Mouse (Mus musculus): ENCODE measurements at regions not wholly inside any gene's neighbourhood (a gene's known extent, or its start where the extent isn't known, plus 50 kb on each side); places are given as distances from the start of the nearest gene placed in this dataset.

- 51% methylated on average over 4 of the region's 4 CpGs for WGBS
- Histone ChIP-seq H3K9me3 (replicated peaks) (no peaks in the 10 kb centered on the region), H3K4me2 (peak overlapping the region; percentile 2; the same call in 1 of the 2 replicates), H3K27ac (replicated peaks) (peak overlapping the region; percentile 58; the same call in 1 of the 2 replicates), H3K4me1 (peaks cover 28% of the 10 kb centered on the region), H3K4me3 (replicated peaks) (no peak overlapping the region), H3K9ac (replicated peaks) (no peak overlapping the region), H3K36me3 (no peaks in the 10 kb centered on the region), H3K27me3 (replicated peaks) (no peaks in the 10 kb centered on the region)
- ATAC-seq (ENCODE audit: low FRiP score), result no peak
Observed at GRCm38 (mm10) chr1:98192671-98193070, 97.2 kb upstream of the Pam start.

GRCm38 (mm10) chr1:98192044-98192484 lies 96.6 kb upstream of the Pam start:
- WGBS, result 34% methylated on average over 8 of the region's 8 CpGs
- H3K9ac ChIP-seq (replicated peaks), result no peak overlapping the region
- peak overlapping the region; percentile 58 for H3K27ac ChIP-seq (replicated peaks)
- H3K36me3 ChIP-seq, result no peaks in the 10 kb centered on the region
- H3K4me2 ChIP-seq, result peak overlapping the region; percentile 2
- H3K4me1 ChIP-seq, result peaks cover 28% of the 10 kb centered on the region
- no peak for ATAC-seq (ENCODE audit: low FRiP score)
- no peaks in the 10 kb centered on the region for H3K27me3 ChIP-seq (replicated peaks)
- H3K4me3 ChIP-seq (replicated peaks), result no peak overlapping the region
- no peaks in the 10 kb centered on the region for H3K9me3 ChIP-seq (replicated peaks)

GRCm38 (mm10) chr1:98191331-98191730 lies 95.9 kb upstream of the Pam start:
- Histone ChIP-seq H3K27me3 (replicated peaks) (no peaks in the 10 kb centered on the region), H3K36me3 (no peaks in the 10 kb centered on the region), H3K9ac (replicated peaks) (no peak overlapping the region), H3K4me3 (replicated peaks) (no peak overlapping the region), H3K27ac (replicated peaks) (peak overlapping the region; percentile 69), H3K9me3 (replicated peaks) (no peaks in the 10 kb centered on the region), H3K4me1 (peaks cover 28% of the 10 kb centered on the region), H3K4me2 (0 out of 2 replicates have a peak overlapping the region, but pooled peaks have one; percentile 9)
- ATAC-seq (ENCODE audit: low FRiP score), result no peak
- 16% methylated on average over 2 of the region's 2 CpGs for WGBS

- H3K4me2 ChIP-seq, result 0 out of 2 replicates have a peak overlapping the region, but pooled peaks have one; percentile 9
- H3K27ac ChIP-seq (replicated peaks), result peak overlapping the region; percentile 69
- 29% methylated on average over 6 of the region's 6 CpGs for WGBS
- peak; percentile 56; the same call in 1 of the 2 replicates for ATAC-seq (ENCODE audit: low FRiP score)
- H3K9ac ChIP-seq (replicated peaks), result no peak overlapping the region
- H3K27me3 ChIP-seq (replicated peaks), result no peaks in the 10 kb centered on the region
- peaks cover 28% of the 10 kb centered on the region for H3K4me1 ChIP-seq
- no peaks in the 10 kb centered on the region for H3K9me3 ChIP-seq (replicated peaks)
- H3K4me3 ChIP-seq (replicated peaks), result no peak overlapping the region
- no peaks in the 10 kb centered on the region for H3K36me3 ChIP-seq
Observed at GRCm38 (mm10) chr1:98190741-98191140, 95.3 kb upstream of the Pam start.

GRCm38 (mm10) chr1:98189991-98190471 lies 94.6 kb upstream of the Pam start:
- WGBS, result 7% methylated on average over 6 of the region's 6 CpGs
- no peaks in the 10 kb centered on the region for H3K27me3 ChIP-seq (replicated peaks)
- H3K4me2 ChIP-seq, result no peak overlapping the region

GRCm38 (mm10) chr1:98180372-98180771 lies 84.9 kb upstream of the Pam start:
- H3K9me3 ChIP-seq (replicated peaks), result no peaks in the 10 kb centered on the region
- H3K4me1 ChIP-seq, result no peaks in the 10 kb centered on the region
- 11% methylated on average over 6 of the region's 6 CpGs for WGBS
- no peak for ATAC-seq (ENCODE audit: low FRiP score)
- H3K4me2 ChIP-seq, result no peak overlapping the region
- 0 out of 2 replicates have a peak overlapping the region, but pooled peaks have one; percentile 26 for H3K9ac ChIP-seq (replicated peaks)
- no peak overlapping the region for H3K27ac ChIP-seq (replicated peaks)
- no peaks in the 10 kb centered on the region for H3K36me3 ChIP-seq
- no peaks in the 10 kb centered on the region for H3K27me3 ChIP-seq (replicated peaks)
- no peak overlapping the region for H3K4me3 ChIP-seq (replicated peaks)

More at GRCm38 (mm10) chr1:98189991-98190471, 94.6 kb upstream of the Pam start:
- Histone ChIP-seq H3K4me1 (peaks cover 28% of the 10 kb centered on the region), H3K27ac (replicated peaks) (peak overlapping the region; percentile 58), H3K36me3 (no peaks in the 10 kb centered on the region), H3K9ac (replicated peaks) (no peak overlapping the region), H3K9me3 (replicated peaks) (no peaks in the 10 kb centered on the region), H3K4me3 (replicated peaks) (no peak overlapping the region)
- peak; percentile 90 for ATAC-seq (ENCODE audit: low FRiP score)

- Histone ChIP-seq H3K27me3 (replicated peaks) (no peaks in the 10 kb centered on the region), H3K4me3 (replicated peaks) (no peak overlapping the region), H3K27ac (replicated peaks) (no peak overlapping the region), H3K4me1 (peaks cover 8% of the 10 kb centered on the region), H3K4me2 (no peak overlapping the region), H3K9ac (replicated peaks) (no peak overlapping the region), H3K36me3 (no peaks in the 10 kb centered on the region), H3K9me3 (replicated peaks) (no peaks in the 10 kb centered on the region)
- ATAC-seq (ENCODE audit: low FRiP score), result no peak
- WGBS, result 38% methylated on average over 1 of the region's 1 CpGs
Observed at GRCm38 (mm10) chr1:98179030-98179429, 83.6 kb upstream of the Pam start.

- Histone ChIP-seq H3K27ac (replicated peaks) (peak overlapping the region; percentile 66; the same call in 1 of the 2 replicates), H3K9ac (replicated peaks) (0 out of 2 replicates have a peak overlapping the region, but pooled peaks have one; percentile 7), H3K4me2 (peak overlapping the region; percentile 13; the same call in 1 of the 2 replicates), H3K9me3 (replicated peaks) (no peaks in the 10 kb centered on the region), H3K27me3 (replicated peaks) (no peaks in the 10 kb centered on the region), H3K36me3 (no peaks in the 10 kb centered on the region), H3K4me3 (replicated peaks) (no peak overlapping the region), H3K4me1 (peaks cover 10% of the 10 kb centered on the region)
- WGBS, result 29% methylated on average over 4 of the region's 4 CpGs
- peak; percentile 53; the same call in 1 of the 2 replicates for ATAC-seq (ENCODE audit: low FRiP score)
Observed at GRCm38 (mm10) chr1:98174811-98175132, 79.3 kb upstream of the Pam start.

GRCm38 (mm10) chr1:98173907-98174810 lies 78.7 kb upstream of the Pam start:
- peaks cover 10% of the 10 kb centered on the region for H3K4me1 ChIP-seq
- H3K36me3 ChIP-seq, result no peaks in the 10 kb centered on the region
- H3K9ac ChIP-seq (replicated peaks), result 0 out of 2 replicates have a peak overlapping the region, but pooled peaks have one; percentile 7
- 41% methylated on average over 11 of the region's 11 CpGs for WGBS
- no peaks in the 10 kb centered on the region for H3K27me3 ChIP-seq (replicated peaks)
- no peaks in the 10 kb centered on the region for H3K9me3 ChIP-seq (replicated peaks)
- peak overlapping the region; percentile 13; the same call in 1 of the 2 replicates for H3K4me2 ChIP-seq
- no peak overlapping the region for H3K4me3 ChIP-seq (replicated peaks)
- H3K27ac ChIP-seq (replicated peaks), result peak overlapping the region; percentile 66
- peak; percentile 62; the same call in 1 of the 2 replicates for ATAC-seq (ENCODE audit: low FRiP score)

GRCm38 (mm10) chr1:98173431-98173830 lies 78.0 kb upstream of the Pam start:
- no peaks in the 10 kb centered on the region for H3K27me3 ChIP-seq (replicated peaks)
- H3K4me3 ChIP-seq (replicated peaks), result no peak overlapping the region
- no peaks in the 10 kb centered on the region for H3K9me3 ChIP-seq (replicated peaks)
- H3K4me2 ChIP-seq, result no peak overlapping the region
- no peaks in the 10 kb centered on the region for H3K36me3 ChIP-seq
- no peak overlapping the region for H3K27ac ChIP-seq (replicated peaks)
- no peak for ATAC-seq (ENCODE audit: low FRiP score)
- H3K9ac ChIP-seq (replicated peaks), result no peak overlapping the region
- H3K4me1 ChIP-seq, result peaks cover 10% of the 10 kb centered on the region
- 73% methylated on average over 2 of the region's 2 CpGs for WGBS

GRCm38 (mm10) chr1:98171291-98171690 lies 75.8 kb upstream of the Pam start:
- Histone ChIP-seq H3K36me3 (no peaks in the 10 kb centered on the region), H3K9ac (replicated peaks) (no peak overlapping the region), H3K4me1 (peaks cover 10% of the 10 kb centered on the region), H3K9me3 (replicated peaks) (no peaks in the 10 kb centered on the region), H3K4me3 (replicated peaks) (no peak overlapping the region), H3K4me2 (no peak overlapping the region), H3K27ac (replicated peaks) (no peak overlapping the region), H3K27me3 (replicated peaks) (no peaks in the 10 kb centered on the region)
- WGBS, result 86% methylated on average over 2 of the region's 2 CpGs
- no peak for ATAC-seq (ENCODE audit: low FRiP score)

- Histone ChIP-seq H3K4me2 (no peak overlapping the region), H3K4me3 (replicated peaks) (no peak overlapping the region), H3K9ac (replicated peaks) (no peak overlapping the region), H3K4me1 (peaks cover 5% of the 10 kb centered on the region; the same call in 1 of the 2 replicates), H3K27ac (replicated peaks) (no peak overlapping the region), H3K36me3 (no peaks in the 10 kb centered on the region), H3K9me3 (replicated peaks) (no peaks in the 10 kb centered on the region), H3K27me3 (replicated peaks) (no peaks in the 10 kb centered on the region)
- ATAC-seq (ENCODE audit: low FRiP score), result no peak
Observed at GRCm38 (mm10) chr1:98169352-98169751, 73.9 kb upstream of the Pam start.

Data from neural tube, embryonic 15.5 days (tissue).